Mouse (Mus musculus): Measurements from ENCODE around the gene Glcci1. TPM values are rescaled to one million over a fixed set of nuclear protein-coding genes. Genes with fewer than 3 reads are reported as not detected.
A peak's percentile ranks its signal among the peaks of the same experiment; 100 is the strongest.

Gene Glcci1
- total and polyA plus RNA-seq, 3 experiments, result 1.9 to 3.5 (median 2.4) TPM

DNA sequence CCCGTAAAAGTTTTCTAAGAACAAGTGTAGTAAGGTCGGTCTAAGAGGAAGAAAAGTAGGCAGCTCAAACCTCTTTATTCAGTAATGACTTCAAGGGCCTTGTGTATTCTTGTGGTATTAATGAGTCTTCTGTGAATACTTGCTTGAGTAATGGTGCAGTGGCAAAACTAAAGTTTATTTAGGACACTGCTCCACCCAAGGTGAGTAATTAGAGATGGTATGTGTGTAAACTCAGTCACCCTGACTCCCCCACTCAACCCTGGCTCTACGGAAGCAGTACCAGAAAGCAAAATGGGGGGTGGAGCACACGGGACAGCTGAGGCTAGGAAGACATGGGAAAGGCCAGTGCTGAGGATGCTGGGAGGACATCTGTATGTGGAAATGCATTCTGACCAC is 13.6 kb upstream of the Glcci1 start:
- Histone ChIP-seq H3K9ac (ENCODE audit: insufficient read depth, low read depth) (peak overlapping the region; percentile 45), H3K9me3 (replicated peaks; ENCODE audit: low read length) (peaks cover 5% of the 10 kb centered on the region), H3K36me3 (replicated peaks in 1 of 2; ENCODE audit: control insufficient read depth in 1 of 2, insufficient read depth in 1 of 2, low read length in 1 of 2) (no peaks in the 10 kb centered on the region), H3K4me1 (ENCODE audit: control insufficient read depth in 1 of 2, insufficient read depth in 2 of 2) (peaks cover 7 to 57% of the 10 kb centered on the region in 2 experiments), H3K79me2 (replicated peaks; ENCODE audit: control insufficient read depth, extremely low read depth, insufficient read depth, poor library complexity, severe bottlenecking) (no peaks in the 10 kb centered on the region), H3K4me3 (replicated peaks in 1 of 3; ENCODE audit: low read depth in 2 of 3, low read length in 2 of 3, poor library complexity in 1 of 3) (no peak overlapping the region), H3K27ac (ENCODE audit: insufficient read depth, low read depth) (no peak overlapping the region), H3K27me3 (replicated peaks) (no peaks in the 10 kb centered on the region), H3K4me2 (ENCODE audit: insufficient read depth, low read depth, poor library complexity, severe bottlenecking) (peak overlapping the region; percentile 89)
- in situ Hi-C loops (cut with MboI; ENCODE audit: low pct_ligation_motif_present, low pct_unique_long_range_greater_than_20kb, low sequenced_read_pairs) (loop anchor here (10.0 kb wide), 1 partner anchor 201 kb away; no protein-coding TSS in a partner anchor), dilution Hi-C loops (cut with MboI; ENCODE audit: extremely low pct_ligation_motif_present, extremely low pct_unique_long_range_greater_than_20kb, low sequenced_read_pairs) (no loop called here)
- DNase-seq (ENCODE audit: extremely low read depth), result no peak
- no peak for TF ChIP-seq JUND (conservative IDR thresholded peaks at IDR 0.05; ENCODE audit: low read depth, low read length)
- TF ChIP-seq TBP (conservative IDR thresholded peaks at IDR 0.05; ENCODE audit: low read depth, low read length), result 0 out of 2 replicates have a peak, but pooled peaks have one; percentile 13

DNA sequence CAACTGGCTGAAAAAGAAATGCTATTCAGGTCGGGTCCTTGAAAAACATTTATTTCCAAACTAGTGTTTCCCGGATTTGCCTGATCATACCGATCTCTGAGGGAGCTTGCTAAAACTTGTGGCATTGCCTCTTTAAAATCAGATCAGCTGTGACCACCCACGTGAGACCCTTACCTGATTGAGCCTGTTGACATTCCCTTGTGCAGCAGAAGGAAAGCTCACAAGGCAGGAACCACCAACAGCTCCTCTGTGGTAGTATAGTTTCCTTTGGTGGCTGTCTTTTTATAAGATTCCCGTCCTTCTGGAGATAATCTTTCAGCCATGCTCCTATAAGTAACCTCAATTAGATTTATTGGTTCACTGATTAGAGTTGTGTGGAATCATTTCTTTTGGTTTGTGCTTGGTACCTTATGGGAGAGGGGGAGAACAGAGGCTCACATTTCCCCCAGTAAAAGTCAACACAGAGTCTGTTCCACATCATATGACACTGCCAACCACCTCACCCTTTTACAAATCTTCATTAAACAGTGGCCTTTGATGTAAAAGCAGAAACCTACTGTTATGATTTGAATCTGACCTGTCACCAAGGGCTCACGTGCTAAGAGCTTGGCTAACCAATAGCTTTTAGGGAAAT is 12.0 kb upstream of the Glcci1 start:
- H3K9ac ChIP-seq (ENCODE audit: insufficient read depth, low read depth), result no peak overlapping the region
- TF ChIP-seq JUN (IDR thresholded peaks at IDR 0.05; ENCODE audit: insufficient read depth, low read depth, low read length), result no peak
- TF ChIP-seq SIN3A (IDR thresholded peaks at IDR 0.05; ENCODE audit: low read length), result no peak
- no peak for TF ChIP-seq ZKSCAN1 (IDR thresholded peaks at IDR 0.05; ENCODE audit: borderline replicate concordance, low read depth, low read length)
- TF ChIP-seq EP300 (IDR thresholded peaks at IDR 0.05; ENCODE audit: low read length), result no peak
- TF ChIP-seq MAX (IDR thresholded peaks at IDR 0.05; ENCODE audit: low read length), result no peak
- no peak for TF ChIP-seq SMC3 (IDR thresholded peaks at IDR 0.05; ENCODE audit: low read depth, low read length)
- no peak for TF ChIP-seq NRF1 (IDR thresholded peaks at IDR 0.05; ENCODE audit: low read depth, low read length)
- no peak for TF ChIP-seq CHD1 (IDR thresholded peaks at IDR 0.05; ENCODE audit: low read depth, low read length)
- dilution Hi-C loops (cut with MboI; ENCODE audit: extremely low pct_ligation_motif_present, extremely low pct_unique_long_range_greater_than_20kb, low sequenced_read_pairs), result no loop called here
- DNase-seq (ENCODE audit: extremely low read depth), result no peak
- no peaks in the 10 kb centered on the region for H3K36me3 ChIP-seq (replicated peaks in 1 of 2; ENCODE audit: control insufficient read depth in 1 of 2, insufficient read depth in 1 of 2, low read length in 1 of 2)
- in situ Hi-C loops (cut with MboI; ENCODE audit: low pct_ligation_motif_present, low pct_unique_long_range_greater_than_20kb, low sequenced_read_pairs), result loop anchor here (10.0 kb wide), 1 partner anchor 203 kb away; no protein-coding TSS in a partner anchor
- H3K79me2 ChIP-seq (replicated peaks; ENCODE audit: control insufficient read depth, extremely low read depth, insufficient read depth, poor library complexity, severe bottlenecking), result no peaks in the 10 kb centered on the region
- no peak overlapping the region for H3K27ac ChIP-seq (ENCODE audit: insufficient read depth, low read depth)
- H3K4me2 ChIP-seq (ENCODE audit: insufficient read depth, low read depth, poor library complexity, severe bottlenecking), result no peak overlapping the region
- peaks cover 7 to 62% of the 10 kb centered on the region in 2 experiments for H3K4me1 ChIP-seq (ENCODE audit: control insufficient read depth in 1 of 2, insufficient read depth in 2 of 2)
- no peak overlapping the region for H3K4me3 ChIP-seq (replicated peaks in 1 of 3; ENCODE audit: low read depth in 2 of 3, low read length in 2 of 3, poor library complexity in 1 of 3)
- H3K27me3 ChIP-seq (replicated peaks), result no peaks in the 10 kb centered on the region
- peaks cover 5% of the 10 kb centered on the region for H3K9me3 ChIP-seq (replicated peaks; ENCODE audit: low read length)

- dilution Hi-C loops (cut with MboI; ENCODE audit: extremely low pct_ligation_motif_present, extremely low pct_unique_long_range_greater_than_20kb, low sequenced_read_pairs), result no loop called here
Measured at GRCm38 (mm10) chr6:8497868-8498257, 11.5 kb upstream of the Glcci1 start.

More at GRCm38 (mm10) chr6:8497868-8498257, 11.5 kb upstream of the Glcci1 start:
- Histone ChIP-seq H3K4me1 (ENCODE audit: control insufficient read depth in 1 of 2, insufficient read depth in 2 of 2) (peaks cover 7 to 67% of the 10 kb centered on the region in 2 experiments), H3K9ac (ENCODE audit: insufficient read depth, low read depth) (no peak overlapping the region), H3K27me3 (replicated peaks) (no peaks in the 10 kb centered on the region), H3K79me2 (replicated peaks; ENCODE audit: control insufficient read depth, extremely low read depth, insufficient read depth, poor library complexity, severe bottlenecking) (no peaks in the 10 kb centered on the region), H3K27ac (ENCODE audit: insufficient read depth, low read depth) (no peak overlapping the region), H3K36me3 (replicated peaks in 1 of 2; ENCODE audit: control insufficient read depth in 1 of 2, insufficient read depth in 1 of 2, low read length in 1 of 2) (no peaks in the 10 kb centered on the region), H3K9me3 (replicated peaks; ENCODE audit: low read length) (peaks cover 5% of the 10 kb centered on the region), H3K4me3 (replicated peaks in 1 of 3; ENCODE audit: low read depth in 2 of 3, low read length in 2 of 3, poor library complexity in 1 of 3) (no peak overlapping the region), H3K4me2 (ENCODE audit: insufficient read depth, low read depth, poor library complexity, severe bottlenecking) (no peak overlapping the region)
- in situ Hi-C loops (cut with MboI; ENCODE audit: low pct_ligation_motif_present, low pct_unique_long_range_greater_than_20kb, low sequenced_read_pairs), result loop anchor here (10.0 kb wide), 1 partner anchor 203 kb away; no protein-coding TSS in a partner anchor
- TF ChIP-seq MAFK (IDR thresholded peaks at IDR 0.05; ENCODE audit: insufficient replicate concordance, low read length), result no peak
- no peak for DNase-seq (ENCODE audit: extremely low read depth)
